Mouse (Mus musculus): ENCODE data around the gene C3.

The C3 gene

GRCm38 (mm10) chr17:57249186-57250181, 21.5 kb upstream of the C3 start, which contains the start of gene Trip10:
Gene Trip10 (plus strand): TSS chr17:57249455.
- peak; percentile 96 to 98 for DNase-seq (ENCODE audit: low spot score in 2 of 2)

GRCm38 (mm10) chr17:57248771-57249170, 20.8 kb upstream of the C3 start:
- DNase-seq (ENCODE audit: low spot score in 2 of 2): no peak

GRCm38 (mm10) chr17:57248201-57248699, 20.3 kb upstream of the C3 start, which contains the start of gene Gpr108:
Gene Gpr108 (minus strand): TSS chr17:57248446.
- peak; percentile 84 to 88 for DNase-seq (ENCODE audit: low spot score in 2 of 2)

GRCm38 (mm10) chr17:57247393-57248200, 19.7 kb upstream of the C3 start:
- peak; percentile 85 to 88 for DNase-seq (ENCODE audit: low spot score in 2 of 2)

GRCm38 (mm10) chr17:57246663-57247392, 18.9 kb upstream of the C3 start:
- no peak for DNase-seq (ENCODE audit: low spot score in 2 of 2)

GRCm38 (mm10) chr17:57245311-57245929, 17.5 kb upstream of the C3 start:
- DNase-seq (ENCODE audit: low spot score in 2 of 2): no peak

- no peak for DNase-seq (ENCODE audit: low spot score in 2 of 2)
These were observed 15.9 kb upstream of the C3 start for GRCm38 (mm10) chr17:57243650-57244370.

- DNase-seq (ENCODE audit: low spot score in 2 of 2): no peak
These were observed 9.2 kb upstream of the C3 start for GRCm38 (mm10) chr17:57237181-57237580.

- no peak for DNase-seq (ENCODE audit: low spot score in 2 of 2)
These were observed 7.9 kb upstream of the C3 start for GRCm38 (mm10) chr17:57235803-57236202.

- DNase-seq (ENCODE audit: low spot score in 2 of 2): no peak
These were observed 6.5 kb upstream of the C3 start for GRCm38 (mm10) chr17:57234254-57234928.

- no peak for DNase-seq (ENCODE audit: low spot score in 2 of 2)
These were observed 5.1 kb upstream of the C3 start for GRCm38 (mm10) chr17:57233038-57233437.

- DNase-seq (ENCODE audit: low spot score in 2 of 2): no peak
These were observed 4.3 kb upstream of the C3 start for GRCm38 (mm10) chr17:57232200-57232599.

GRCm38 (mm10) chr17:57231321-57231771, 3.4 kb upstream of the C3 start:
- no peak for DNase-seq (ENCODE audit: low spot score in 2 of 2)

GRCm38 (mm10) chr17:57230728-57231125, 2.8 kb upstream of the C3 start:
- no peak for DNase-seq (ENCODE audit: low spot score in 2 of 2)

- DNase-seq (ENCODE audit: low spot score in 2 of 2): no peak
These were observed 2.2 kb upstream of the C3 start for GRCm38 (mm10) chr17:57229851-57230727.

GRCm38 (mm10) chr17:57228873-57229272, 937 bp upstream of the C3 start:
- no peak for DNase-seq (ENCODE audit: low spot score in 2 of 2)

GRCm38 (mm10) chr17:57227468-57227867, 468 bp downstream of the C3 start:
- no peak for DNase-seq (ENCODE audit: low spot score in 2 of 2)

GRCm38 (mm10) chr17:57223313-57223712, 4.6 kb downstream of the C3 start:
- no peak for DNase-seq (ENCODE audit: low spot score in 2 of 2)

GRCm38 (mm10) chr17:57221911-57222310, 6.0 kb downstream of the C3 start:
- no peak for DNase-seq (ENCODE audit: low spot score in 2 of 2)

Measured in spleen, postnatal 4 days (tissue).